Mouse (Mus musculus) kidney, postnatal 14 days (tissue): ENCODE results near the gene Msh3.
"Not testable (repeated sequence)": the region's sequence is repeated elsewhere in the genome, so short reads cannot be mapped to it uniquely, and the experiment has no call there.

Experiments
- DNase-seq: peaks from one replicate; pipeline ENCODE4 v3.0.0; 2022; ENCODE audit warnings: mixed read lengths

Msh3 gene

DNA sequence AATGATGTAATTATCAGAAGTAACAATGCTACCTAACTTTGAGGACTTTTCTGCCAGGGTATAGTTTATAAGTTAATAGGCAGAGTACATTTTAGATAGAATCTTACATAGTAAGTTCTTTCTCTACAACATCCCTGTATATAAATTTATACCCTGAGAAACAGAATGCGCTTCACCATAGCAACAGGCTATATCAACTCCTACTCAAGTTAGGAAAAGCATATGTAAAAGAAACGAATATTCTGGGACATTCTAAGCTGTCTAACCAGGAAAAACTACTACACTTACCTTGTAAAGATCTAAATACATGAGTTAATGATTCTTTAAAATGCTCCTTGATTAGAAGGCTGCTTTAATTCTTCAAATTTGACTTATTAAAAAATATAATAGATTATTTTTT, 107.2 kb downstream of the Msh3 start:
- no peak for DNase-seq

DNA sequence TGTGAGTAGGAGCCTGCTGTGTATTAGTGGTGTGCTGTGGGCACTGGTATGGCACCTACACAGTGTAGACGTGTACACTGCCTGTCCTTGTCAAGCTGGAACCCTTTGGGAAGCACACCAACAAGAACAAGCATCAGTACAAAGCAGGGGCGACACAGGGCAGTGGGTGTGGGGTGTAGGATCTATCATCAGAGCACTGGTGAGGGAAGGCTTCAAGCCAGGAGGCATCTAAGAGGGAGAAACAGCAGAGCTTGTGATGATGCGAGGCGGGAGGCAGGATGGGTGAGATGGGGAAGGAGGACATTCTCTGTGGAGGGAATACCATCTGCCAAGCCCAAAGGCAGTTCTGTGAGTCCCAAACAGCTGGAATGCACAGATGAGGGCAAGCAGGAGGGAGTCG, 107.8 kb downstream of the Msh3 start:
- DNase-seq: no peak

DNA sequence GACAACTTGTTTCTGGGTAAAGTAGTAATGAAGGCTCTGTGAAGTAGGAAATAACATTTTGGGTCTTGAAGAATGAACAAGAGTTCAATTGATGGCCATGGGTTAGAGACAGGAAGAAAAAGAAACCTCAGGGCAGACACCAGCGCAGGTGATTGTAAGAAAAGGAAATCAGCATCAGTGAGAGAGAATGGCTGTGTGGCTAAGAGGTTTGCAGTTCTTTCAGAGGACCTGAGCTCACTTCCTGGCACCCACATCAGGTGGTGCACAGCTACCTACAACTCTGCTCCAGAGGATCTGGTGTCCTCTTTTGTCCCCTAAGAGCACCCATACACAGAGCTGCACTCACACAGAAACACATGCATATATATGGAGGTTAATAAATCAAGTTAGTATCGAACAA, 110.1 kb downstream of the Msh3 start:
- no peak for DNase-seq

DNA sequence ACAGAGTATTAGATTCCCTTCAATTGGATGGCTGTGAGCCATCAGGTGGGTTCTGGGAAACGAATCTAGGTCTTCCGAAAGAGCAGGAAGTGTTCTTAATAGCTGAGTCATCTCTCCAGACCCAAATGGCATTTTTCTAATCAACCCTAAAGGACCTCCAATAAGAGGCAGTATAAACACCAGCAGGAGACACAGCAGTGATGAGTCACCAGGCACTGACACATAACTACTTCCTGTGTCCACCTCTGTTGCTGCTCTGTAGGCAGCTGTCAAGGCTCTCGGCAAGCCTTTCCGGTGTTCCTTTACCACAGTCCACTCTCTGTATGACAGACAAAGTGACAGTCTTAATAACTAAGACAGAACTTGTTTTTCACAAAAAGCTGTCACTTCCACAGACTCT, 113.4 kb downstream of the Msh3 start:
- peak; percentile 5 for DNase-seq

DNA sequence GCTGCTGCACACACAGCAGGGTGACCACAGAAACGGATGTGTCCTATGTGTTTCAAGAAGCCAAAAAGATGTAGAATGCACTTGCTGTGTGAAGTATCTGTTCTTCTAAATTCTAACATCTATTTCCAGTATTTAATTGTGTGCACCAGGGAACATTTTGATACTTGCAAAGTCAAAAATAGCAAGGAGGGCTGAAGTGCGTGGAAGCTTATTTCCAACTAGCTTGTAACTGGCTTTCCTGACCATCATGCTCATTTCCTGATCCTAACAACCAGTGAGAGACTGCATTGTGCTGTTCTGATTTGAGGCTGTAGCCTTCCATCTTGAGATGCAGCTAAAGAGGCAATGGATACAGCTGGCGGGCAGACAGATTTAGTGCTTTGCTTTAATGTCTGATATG, 116.9 kb downstream of the Msh3 start:
- no peak for DNase-seq

DNA sequence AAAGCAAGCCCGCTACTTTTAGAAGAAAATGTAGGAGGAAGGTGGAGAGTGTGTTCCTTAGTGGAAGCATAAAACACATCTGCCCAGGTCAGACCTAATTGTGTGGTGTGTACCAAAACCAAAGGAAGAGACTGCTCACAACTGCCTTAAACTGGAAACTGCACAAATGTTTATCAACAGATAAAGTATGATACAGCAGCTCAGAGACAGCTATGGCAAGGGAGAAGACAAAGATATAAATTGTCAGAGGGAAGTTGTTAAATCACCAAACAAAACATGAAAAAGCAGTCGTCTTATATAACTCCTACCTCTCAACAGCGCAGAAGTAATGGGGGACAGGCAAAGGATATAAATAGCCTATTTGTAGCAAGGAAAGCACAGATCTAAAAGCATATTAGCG, 117.8 kb downstream of the Msh3 start:
- DNase-seq: no peak

DNA sequence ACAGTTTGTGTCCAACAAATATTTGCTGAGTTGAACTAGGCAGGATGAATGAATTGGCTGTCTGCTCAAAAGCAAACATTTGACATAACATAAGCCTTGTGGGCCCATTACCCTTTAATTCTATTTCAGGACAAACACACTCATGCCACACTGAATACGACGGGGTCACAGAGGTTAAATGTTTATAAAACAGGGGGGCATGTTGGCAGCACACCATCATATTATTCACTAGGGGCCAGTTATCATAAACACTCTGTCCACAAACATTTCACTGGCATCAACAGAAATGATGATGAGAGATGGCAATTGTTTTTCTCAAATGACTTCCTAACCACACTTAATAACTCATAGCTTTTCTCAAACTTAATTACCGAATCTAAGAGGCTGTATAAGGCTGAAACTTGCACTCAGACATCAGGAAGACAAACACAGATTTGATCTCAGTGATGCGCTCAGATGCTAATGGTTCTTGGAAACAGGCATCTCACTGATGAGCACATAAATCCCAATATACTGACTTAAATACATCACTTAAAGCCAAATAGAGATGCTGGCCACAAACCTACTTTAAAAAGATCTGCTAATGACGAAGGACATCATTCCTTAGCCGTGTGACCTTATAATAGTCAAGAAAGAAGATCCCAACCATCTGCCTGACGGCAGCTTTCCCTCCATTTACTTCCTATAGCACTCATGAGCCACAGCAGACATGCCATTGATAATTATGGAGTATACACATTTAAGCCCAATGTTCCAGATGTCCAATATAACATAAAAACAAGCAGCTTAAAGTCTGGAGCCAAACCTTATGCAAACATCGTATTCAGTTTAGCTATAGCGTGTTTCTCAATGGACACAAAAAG, 122.5 kb downstream of the Msh3 start:
- DNase-seq: no peak

DNA sequence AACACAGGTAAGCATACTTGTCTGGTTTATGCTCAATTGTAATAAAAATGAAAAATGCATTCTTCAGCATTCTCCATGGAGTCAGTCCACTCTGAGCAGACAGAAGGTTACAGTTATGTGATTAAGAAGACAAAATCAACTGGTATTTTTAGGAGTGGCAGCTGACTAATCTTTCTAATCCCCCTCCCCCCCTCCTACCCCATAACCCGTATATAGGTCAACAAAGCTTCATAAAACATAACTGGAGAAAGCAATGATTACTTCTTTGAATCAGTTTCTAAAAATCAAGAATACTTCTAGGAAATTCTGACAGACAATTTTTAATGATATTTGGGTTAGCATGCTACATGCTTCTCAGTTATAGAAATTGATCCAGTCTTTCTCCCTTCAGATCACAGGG, 126.8 kb downstream of the Msh3 start:
- DNase-seq: no peak

DNA sequence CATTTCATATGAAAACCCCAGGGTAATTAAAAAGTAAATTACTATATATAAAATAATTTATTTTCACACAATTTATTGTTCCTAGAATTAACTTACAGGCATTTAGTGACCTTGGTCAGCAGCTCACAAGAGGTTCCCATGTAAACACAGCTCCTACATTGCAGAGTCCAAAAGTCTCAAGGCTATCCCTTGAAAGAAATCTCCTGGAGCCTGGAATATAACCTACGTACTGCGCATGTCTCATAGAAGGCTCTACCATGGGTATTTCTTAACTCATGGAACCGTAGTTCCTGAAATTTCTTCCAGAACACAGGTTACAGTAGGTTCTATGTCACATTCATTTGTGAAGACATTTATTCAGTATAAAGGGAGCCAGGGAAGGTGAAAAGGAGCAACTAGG, 131.2 kb downstream of the Msh3 start:
- no peak for DNase-seq

DNA sequence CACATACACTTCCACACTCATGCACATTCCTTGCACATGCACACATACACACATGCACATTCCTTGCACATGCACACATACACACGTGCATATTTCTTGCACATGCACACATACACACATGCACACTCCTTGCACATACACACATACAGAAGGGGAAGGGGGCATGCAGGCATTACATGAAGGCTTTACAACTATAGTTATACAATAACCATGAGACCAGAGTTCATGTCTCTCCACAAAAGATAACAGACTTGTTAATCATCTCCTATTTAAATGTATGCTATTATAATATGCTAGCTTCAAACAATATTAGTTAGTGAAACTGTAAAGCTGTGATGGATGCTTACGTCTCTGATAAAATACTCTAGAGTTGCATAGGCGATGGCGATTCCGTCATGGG, 132.0 kb downstream of the Msh3 start:
- no peak for DNase-seq

DNA sequence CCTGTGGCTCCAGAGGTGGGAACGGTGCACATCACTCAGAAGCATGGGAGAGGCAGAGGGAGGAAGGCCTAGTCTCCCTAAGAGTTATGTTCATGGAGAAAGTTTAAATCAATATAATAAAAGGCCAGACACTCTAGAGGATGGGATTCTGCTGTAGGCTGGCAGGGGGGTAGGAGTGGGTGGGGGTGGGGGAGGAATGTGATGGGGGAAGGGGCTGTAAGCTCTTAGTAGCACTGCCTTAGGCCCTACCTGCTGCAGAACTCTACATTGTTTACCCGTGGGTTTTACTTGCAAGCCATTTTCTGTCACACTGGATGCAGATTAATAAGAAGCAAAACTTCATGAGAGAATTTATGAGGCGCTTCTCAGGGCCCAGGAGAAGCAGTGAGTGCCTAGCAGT, 135.0 kb downstream of the Msh3 start:
- DNase-seq: no peak

DNA sequence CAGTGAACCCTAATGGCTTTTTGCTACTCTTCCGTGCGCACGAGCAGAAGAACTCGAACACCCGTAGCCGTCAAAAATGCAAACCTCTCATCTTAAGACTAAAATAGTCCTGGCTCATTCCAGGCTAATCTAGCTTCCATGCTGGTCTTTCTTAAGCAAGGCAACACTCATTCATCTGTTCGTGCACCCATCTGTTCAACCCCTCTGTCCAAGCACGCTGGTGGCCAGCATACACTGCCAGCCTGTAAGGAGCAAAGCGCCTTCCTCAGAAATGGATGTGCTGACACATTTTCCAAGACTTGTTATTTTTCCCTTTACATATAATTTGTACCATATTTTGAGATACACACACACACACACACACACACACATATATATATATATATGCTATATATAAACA, 137.6 kb downstream of the Msh3 start:
- DNase-seq: no peak

DNA sequence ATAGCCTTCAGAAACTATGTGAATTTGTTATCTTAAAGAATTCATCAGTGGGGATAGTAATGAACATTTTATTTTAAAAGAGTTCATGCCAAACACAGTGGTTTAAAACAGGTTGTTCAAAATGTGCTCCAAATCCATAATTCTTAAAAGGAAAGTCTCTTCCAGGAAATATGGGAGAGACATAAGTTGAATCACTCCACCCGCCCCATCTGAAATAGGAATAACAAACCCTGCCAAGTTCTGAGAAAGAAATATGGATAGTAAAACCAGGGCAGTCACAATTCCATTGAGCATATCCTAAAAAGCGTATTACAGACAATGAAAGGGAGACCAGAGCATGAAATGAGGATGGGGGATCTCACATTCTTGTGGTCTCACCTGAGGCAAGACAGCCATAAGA, 157.9 kb downstream of the Msh3 start:
- no peak for DNase-seq

DNA sequence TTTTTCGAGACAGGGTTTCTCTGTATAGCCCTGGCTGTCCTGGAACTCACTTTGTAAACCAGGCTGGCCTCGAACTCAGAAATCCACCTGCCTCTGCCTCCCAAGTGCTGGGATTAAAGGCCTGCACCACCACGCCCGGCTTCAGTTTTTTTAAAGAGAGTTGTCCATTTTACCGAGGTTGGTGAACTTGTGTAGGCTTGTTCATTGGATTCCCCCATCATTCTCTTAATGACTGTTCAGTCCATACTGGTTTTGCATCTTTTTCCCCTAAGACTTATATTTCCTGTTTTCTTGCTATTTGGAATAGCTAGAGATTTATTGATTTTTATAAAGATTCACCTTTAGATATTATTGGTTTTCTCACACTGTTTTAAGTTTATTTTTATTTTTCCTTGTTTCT, 161.0 kb downstream of the Msh3 start:
- not testable (repeated sequence) for DNase-seq

DNA sequence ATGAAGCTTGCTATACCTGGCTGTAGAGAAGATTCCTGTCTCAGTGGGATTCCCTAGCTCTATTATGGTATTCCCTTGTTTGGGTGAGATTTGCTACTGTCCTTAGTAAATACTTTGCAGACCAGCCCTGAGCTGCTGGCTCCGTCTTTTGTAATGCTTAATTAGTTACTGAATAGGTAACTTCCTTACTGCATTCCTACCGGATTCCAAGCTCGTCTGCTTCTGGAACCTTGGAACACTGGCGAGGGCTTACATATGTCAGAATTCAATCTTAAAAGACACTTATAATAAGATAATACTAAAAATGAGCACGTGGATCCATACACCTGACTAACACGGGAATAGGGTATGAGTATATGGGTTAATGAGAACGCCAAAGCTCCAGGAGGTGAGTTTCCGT, 182.1 kb downstream of the Msh3 start:
- DNase-seq: peak; percentile 5
